11 mouse cellular contexts compared by ENCODE assay signal in the genomic region with DNA sequence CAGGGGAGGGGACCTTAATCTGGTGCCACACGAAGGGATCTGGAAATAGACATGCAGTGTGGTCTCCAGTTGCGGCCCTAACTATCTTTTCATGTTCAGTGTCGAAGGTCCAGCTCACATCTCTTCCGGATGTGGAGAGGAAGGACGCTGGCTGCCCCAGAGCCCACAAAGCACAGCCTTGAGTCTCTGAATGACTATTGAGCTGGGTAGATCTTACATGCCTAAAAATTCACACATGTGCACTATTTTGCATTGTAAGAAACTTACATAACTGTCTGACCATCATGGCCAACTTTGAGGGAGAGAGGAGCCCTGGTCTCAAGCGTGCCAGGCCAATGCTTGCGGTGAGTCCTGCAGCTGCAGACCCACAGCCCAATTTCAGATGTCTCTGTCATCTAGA.
DNase-seq lines count a peak whose midpoint lies in the region; ATAC-seq and TF ChIP-seq lines count a peak whose summit lies in the region.
"Had no signal": no experiment of that assay in that cellular context is flagged by ENCODE, and none has a peak within 500 bp of the region (broad histone marks: within the 10 kb centered on the region; RNA-seq: fewer than 3 reads in every experiment).

No protein-coding gene starts in this region.

- H3ac ChIP-seq in C2C12 (ENCODE audit: control insufficient read depth, insufficient read length, low read depth): peak overlapping the region; percentile 12

- ATAC-seq in kidney, embryonic 15.5 days (replicated peaks; ENCODE audit: low FRiP score): no peak
- no peak for ATAC-seq in intestine, postnatal 0 days

- H3K4me3 ChIP-seq in kidney, embryonic 15.5 days (replicated peaks): no peak overlapping the region
- H3K4me3 ChIP-seq in C2C12 (ENCODE audit: insufficient read depth, poor library complexity, severe bottlenecking): no peak overlapping the region
- H3K4me3 ChIP-seq in brown adipose tissue, adult 24 weeks (ENCODE audit: insufficient read depth, low read depth, low read length): no peak overlapping the region
- H3K4me3 ChIP-seq in intestine, postnatal 0 days (ENCODE audit: low read depth, low read length): no peak overlapping the region

- H3K27ac ChIP-seq in kidney, embryonic 15.5 days: peak overlapping the region; percentile 57
- peak overlapping the region; percentile 65 for H3K27ac ChIP-seq in brown adipose tissue, adult 24 weeks (replicated peaks; ENCODE audit: low read depth, low read length)
- peak overlapping the region; percentile 11; the same call in 1 of the 2 replicates for H3K27ac ChIP-seq in intestine, postnatal 0 days (ENCODE audit: low read depth, low read length)
- H3K27ac ChIP-seq: hindbrain, embryonic 14.5 days had no signal

- peak overlapping the region; percentile 27 for H3K4me2 ChIP-seq in kidney, embryonic 15.5 days
- H3K4me2 ChIP-seq in intestine, postnatal 0 days (replicated peaks; ENCODE audit: low read depth): no peak overlapping the region
- H3K4me2 ChIP-seq: hindbrain, embryonic 14.5 days had no signal

- peaks cover 100% of the 10 kb centered on the region for H3K79me2 ChIP-seq in C2C12 (ENCODE audit: control insufficient read depth, insufficient read depth)

- peaks cover 97% of the 10 kb centered on the region for H3K4me1 ChIP-seq in kidney, embryonic 15.5 days
- H3K4me1 ChIP-seq in brown adipose tissue, adult 24 weeks (ENCODE audit: control insufficient read depth, insufficient read depth, insufficient read length, low read length): peaks cover 32% of the 10 kb centered on the region
- 0 out of 2 replicates have a peak, but pooled peaks cover 6% of the 10 kb centered on the region for H3K4me1 ChIP-seq in intestine, postnatal 0 days (replicated peaks; ENCODE audit: control insufficient read depth, insufficient read depth, low read length)

- peaks cover 20% of the 10 kb centered on the region for H3K36me3 ChIP-seq in kidney, embryonic 15.5 days
- H3K36me3 ChIP-seq in C2C12 (ENCODE audit: control insufficient read depth, insufficient read depth): peaks cover 62% of the 10 kb centered on the region
- H3K36me3 ChIP-seq in intestine, postnatal 0 days (ENCODE audit: control insufficient read depth, insufficient read depth): peaks cover 20% of the 10 kb centered on the region

- no peak for DNase-seq in kidney, postnatal 10 days
- DNase-seq in ovary, postnatal 36 days (ENCODE audit: low spot score): no peak
- DNase-seq in urinary bladder, adult 18-20 months (ENCODE audit: low spot score in 2 of 2): no peak
- no peak for DNase-seq in ovary, adult 18-20 months (ENCODE audit: low spot score)
- DNase-seq: cerebellum, adult 11 months; right cerebral cortex, postnatal 25 days had no signal

- TF ChIP-seq CTCF in C2C12 (IDR thresholded peaks at IDR 0.05; ENCODE audit: control insufficient read depth, insufficient read depth, insufficient read length): no peak
- no peak for TF ChIP-seq CTCF in intestine, postnatal 0 days (IDR thresholded peaks at IDR 0.05; ENCODE audit: low read depth)

- no peaks in the 10 kb centered on the region for H3K27me3 ChIP-seq in kidney, embryonic 15.5 days
- H3K27me3 ChIP-seq in C2C12 (ENCODE audit: control insufficient read depth, insufficient read depth, insufficient read length): no peaks in the 10 kb centered on the region
- H3K27me3 ChIP-seq in intestine, postnatal 0 days (replicated peaks; ENCODE audit: control insufficient read depth, insufficient read depth, low read length): no peaks in the 10 kb centered on the region

- 0 out of 2 replicates have a peak overlapping the region, but pooled peaks have one; percentile 17 for H3K9ac ChIP-seq in kidney, embryonic 15.5 days
- no peak overlapping the region for H3K9ac ChIP-seq in intestine, postnatal 0 days (ENCODE audit: low read depth, low read length)
- H3K9ac ChIP-seq: hindbrain, embryonic 14.5 days had no signal

- 76% methylated on average over 7 of the region's 7 CpGs for WGBS in kidney, embryonic 15.5 days
- WGBS in intestine, postnatal 0 days: 87% methylated on average over 7 of the region's 7 CpGs

- H3K79me3 ChIP-seq in C2C12 (ENCODE audit: low read depth): peaks cover 95% of the 10 kb centered on the region

- H3K9me3 ChIP-seq in kidney, embryonic 15.5 days (replicated peaks): no peaks in the 10 kb centered on the region
- no peaks in the 10 kb centered on the region for H3K9me3 ChIP-seq in intestine, postnatal 0 days (ENCODE audit: control insufficient read depth)

TF ChIP-seq in C2C12, 6 proteins besides CTCF, POLR2A, EP300 and RAD21:
- TF ChIP-seq MYOG (IDR thresholded peaks at IDR 0.05; ENCODE audit: control insufficient read depth, extremely low read depth, insufficient read length) (no peak), CEBPB (IDR thresholded peaks at IDR 0.05; ENCODE audit: low read depth) (no peak), MAX (IDR thresholded peaks at IDR 0.05) (no peak), USF1 (IDR thresholded peaks at IDR 0.05; ENCODE audit: low read depth) (no peak), FOSL1 (IDR thresholded peaks at IDR 0.05; ENCODE audit: insufficient read depth, low read length, poor library complexity, severe bottlenecking) (no peak), MYOD1 (IDR thresholded peaks at IDR 0.05; ENCODE audit: control insufficient read depth, insufficient read length, low read depth) (no peak)

Comparison
In these comparisons a context has a peak if more than half of its experiments do, and no peak if none do; other contexts are left out.
1. H3K27ac ChIP-seq: peak in every context shown above with its lines; median percentile 65 in brown adipose tissue, adult 24 weeks; 57 in kidney, embryonic 15.5 days; 11 in intestine, postnatal 0 days.